Mouse (Mus musculus) mesoderm, embryonic 11.5 days (tissue): ENCODE data around the gene Art1.

Experiments used
- DNase-seq: peaks from one replicate; pipeline ENCODE4 v3.0.0-alpha.2; 2012; ENCODE audit warnings: low read depth, low spot score

Art1 gene

GRCm38 (mm10) chr7:102108206-102108605 lies 6.7 kb downstream of the Art1 start:
- DNase-seq: no peak

- DNase-seq: no peak
Measured at GRCm38 (mm10) chr7:102109171-102109570, 7.6 kb downstream of the Art1 start, which contains the start of gene Art5. Gene Art5, minus strand, starts transcription at chr7:102109489.

DNA sequence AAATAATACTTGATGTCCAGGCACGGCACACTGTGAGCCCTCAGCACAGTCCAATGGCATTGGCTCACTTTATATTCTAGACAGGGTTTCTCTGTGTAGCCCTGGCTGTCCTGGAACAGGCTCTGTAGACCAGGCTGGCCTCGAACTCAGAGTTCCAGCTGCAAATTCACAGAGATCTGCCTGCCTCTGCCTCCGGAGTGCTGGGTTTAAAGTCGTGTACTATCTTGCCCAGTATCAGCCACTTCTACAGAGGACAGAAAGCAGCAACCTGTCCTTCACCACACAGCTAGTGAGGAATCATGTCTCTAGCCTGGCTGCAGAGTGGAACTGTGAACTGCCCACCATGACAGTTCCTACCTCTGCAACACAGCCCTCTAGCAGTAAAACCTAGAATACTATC lies 8.2 kb downstream of the Art1 start:
- DNase-seq: no peak

DNA sequence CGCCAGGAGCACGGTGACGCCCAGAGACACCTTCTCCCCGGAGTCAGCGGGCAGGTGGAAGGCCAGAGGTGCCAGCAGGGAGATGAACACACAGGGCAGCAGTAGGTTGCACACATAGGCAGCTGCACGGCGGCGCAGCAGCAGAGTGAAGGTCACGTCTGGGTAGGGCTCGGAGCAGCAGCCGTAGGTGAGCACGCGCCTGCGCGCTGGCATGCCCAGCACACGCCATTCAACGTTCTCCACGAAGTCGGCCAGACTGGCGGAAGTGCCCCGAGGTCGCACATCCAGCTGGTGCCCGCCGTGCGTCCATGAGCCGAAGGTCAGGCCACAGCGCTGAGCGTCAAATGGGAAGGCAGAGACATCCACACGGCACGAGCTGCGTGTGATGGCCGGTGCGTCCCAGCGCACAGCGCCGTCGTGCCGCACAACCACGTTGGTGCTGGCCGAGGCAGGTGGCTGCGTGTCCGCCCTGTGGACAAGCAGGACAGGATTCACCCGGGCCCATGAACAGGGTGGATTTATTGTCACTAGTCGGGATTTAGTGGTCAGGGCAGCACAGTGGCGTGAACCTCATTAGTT lies 11.7 kb downstream of the Art1 start:
- DNase-seq: no peak

DNA sequence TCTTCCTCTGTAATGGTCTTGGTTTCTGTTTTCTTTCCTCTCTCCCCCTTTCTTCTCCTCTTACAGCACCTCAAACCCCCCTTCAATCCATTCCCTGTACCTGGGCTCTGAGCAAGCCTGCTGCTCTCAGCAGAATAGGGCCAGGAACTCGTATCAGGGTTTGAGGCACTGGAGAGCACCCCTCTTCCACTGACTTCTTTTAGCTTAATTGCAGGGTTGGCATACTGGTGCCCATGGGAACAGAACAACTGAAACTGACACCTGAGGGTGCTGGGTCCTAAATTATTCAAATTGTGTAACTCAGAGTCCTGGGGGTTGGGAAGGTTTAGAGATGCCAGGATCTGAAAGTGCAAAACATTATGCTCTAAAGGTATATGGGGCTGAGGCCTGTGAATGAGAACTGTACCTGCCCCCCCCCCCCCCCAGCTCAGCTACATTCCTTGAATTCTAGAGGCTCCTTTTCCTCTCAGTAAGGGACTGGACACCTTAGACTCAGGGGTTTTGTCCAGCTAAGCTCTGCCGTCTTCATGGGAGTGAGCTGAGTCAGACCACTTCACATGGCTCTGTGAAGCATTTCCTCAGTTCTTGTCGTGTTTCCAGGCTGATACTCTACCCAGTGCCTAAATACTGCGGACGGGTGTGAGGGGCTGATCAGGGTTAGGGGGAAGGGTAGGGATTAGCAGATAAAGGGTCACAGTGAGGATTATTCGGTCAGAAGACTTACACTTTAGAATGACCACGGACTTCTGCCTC lies 15.2 kb downstream of the Art1 start, which contains the start of gene Chrna10:
Gene Chrna10 (minus strand): TSS at position 250 of the 753 bp plus-strand sequence.
- no peak for DNase-seq

DNA sequence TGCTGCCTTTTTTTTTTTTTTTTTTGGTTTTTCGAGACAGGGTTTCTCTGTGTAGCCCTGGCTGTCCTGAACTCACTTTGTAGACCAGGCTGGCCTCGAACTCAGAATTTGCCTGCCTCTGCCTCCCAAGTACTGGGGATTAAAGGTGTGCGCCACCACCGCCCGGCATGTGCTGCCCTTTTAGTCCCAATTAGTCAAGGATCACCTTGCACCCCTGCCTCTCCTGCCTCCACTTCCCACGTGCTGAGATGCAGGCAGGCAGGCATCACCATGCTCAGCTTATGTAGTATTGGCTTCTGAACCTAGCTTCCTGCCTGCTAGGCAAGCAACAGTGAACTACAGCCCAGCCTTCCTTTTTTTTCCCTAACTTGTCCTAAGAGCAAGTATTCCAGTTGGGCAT lies 15.8 kb downstream of the Art1 start:
- DNase-seq: no peak

DNA sequence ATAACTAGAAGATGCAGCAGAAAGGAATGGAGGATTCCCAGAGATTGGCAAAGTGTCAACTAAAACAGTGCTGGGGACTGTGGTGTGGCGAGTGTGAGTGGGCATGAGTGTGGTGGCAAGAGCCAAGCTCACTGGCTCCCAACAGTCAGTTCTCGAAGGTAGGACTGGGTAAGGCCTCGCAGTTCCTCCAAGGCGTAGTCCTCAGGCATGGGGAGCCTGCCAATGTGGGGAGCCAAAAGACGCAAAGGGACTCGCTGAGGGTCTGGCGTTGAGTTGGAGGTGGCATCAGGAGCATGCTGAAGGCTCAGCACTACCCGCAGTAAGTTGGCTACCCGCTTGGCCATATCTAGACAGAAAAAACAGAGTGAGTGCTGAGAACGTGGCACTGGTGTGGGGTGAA lies 18.8 kb downstream of the Art1 start:
- no peak for DNase-seq

DNA sequence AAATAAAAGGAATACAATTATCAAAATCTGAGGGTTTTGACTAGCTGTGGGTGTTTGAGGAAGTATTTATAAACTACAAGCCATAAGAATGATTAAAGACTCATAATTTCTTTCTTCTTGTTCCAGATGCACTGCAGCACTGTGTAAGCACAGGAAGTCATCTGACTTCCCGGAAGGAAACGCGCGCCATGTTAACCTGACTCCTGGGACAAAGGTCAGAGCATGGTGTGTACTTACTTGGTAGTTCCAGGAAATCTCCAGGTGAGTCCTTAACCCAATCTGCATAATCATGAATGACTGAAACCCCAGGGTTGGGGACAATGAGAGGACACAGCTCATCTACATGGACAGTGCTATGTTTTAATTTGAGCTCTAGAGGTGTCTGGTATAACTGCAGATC lies 30.9 kb downstream of the Art1 start:
- DNase-seq: no peak

DNA sequence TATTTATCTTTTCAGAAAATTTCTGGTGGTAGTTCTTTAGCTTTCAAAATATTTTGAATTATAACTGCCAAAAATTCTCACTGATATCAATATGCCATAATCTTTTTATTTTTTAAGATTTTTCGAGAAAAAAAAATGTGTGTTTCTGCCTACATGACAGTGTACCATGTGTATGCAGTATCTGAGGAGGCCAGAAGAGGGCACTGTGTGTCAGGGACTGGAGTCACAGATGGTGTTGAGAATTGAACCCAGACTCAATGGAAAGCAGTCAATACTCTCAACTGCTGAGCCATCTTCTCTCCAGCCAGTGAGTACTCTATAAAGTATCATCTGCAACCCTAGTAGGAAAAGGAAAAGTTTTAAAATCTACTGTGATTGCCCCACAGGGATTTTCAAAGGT lies 35.9 kb downstream of the Art1 start:
- peak; percentile 48 for DNase-seq

DNA sequence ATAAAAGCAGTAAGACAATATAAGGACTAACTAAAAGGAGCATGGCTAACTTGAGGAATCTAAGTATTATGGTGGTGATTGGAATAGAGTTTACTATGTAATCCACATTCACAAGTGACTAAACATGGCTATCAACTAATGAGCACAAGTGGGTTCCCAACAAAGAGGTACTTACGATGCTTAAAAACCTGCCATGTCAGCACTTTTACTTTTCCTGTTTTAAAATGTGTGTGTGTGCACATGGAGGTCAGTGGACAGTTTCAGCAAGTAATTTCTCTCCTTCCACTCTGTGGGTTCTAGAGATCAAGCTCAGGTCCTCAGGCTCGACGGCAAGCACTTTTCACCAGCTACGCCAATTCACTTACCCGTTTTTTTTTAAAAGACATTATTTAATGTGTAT lies 36.4 kb downstream of the Art1 start:
- DNase-seq: no peak

GRCm38 (mm10) chr7:102153691-102154090 lies 52.1 kb downstream of the Art1 start:
- no peak for DNase-seq
